Mouse (Mus musculus) stomach, embryonic 14.5 days (tissue): Measurements from ENCODE around the gene Elane. TPM values are rescaled to one million over a fixed set of nuclear protein-coding genes. Genes with fewer than 3 reads are reported as not detected.

ENCODE experiments used
- ATAC-seq: fragments of 200-750 bp; cut with Nextera tagmentation; 2 replicates; pipeline ENCODE4 v1.8.0; 2017; ENCODE audit warnings: low read depth, moderate TSS enrichment; ENCODE audit not compliant: insufficient number of reproducible peaks, insufficient read depth, low FRiP score
- H3K27ac ChIP-seq: fragments of 300-500 bp; sonication (generic); 2 replicates; pipeline ENCODE4 v1.5.1; 2014; ENCODE audit warnings: mild to moderate bottlenecking, low read length, moderate library complexity, mixed read lengths
- H3K27me3 ChIP-seq: fragments of 300-500 bp; sonication (generic); 2 replicates; pipeline ENCODE4 v1.6.1; 2014; ENCODE audit warnings: low read length, control low read depth, mixed read lengths; ENCODE audit not compliant: control insufficient read depth, insufficient read depth
- H3K36me3 ChIP-seq: fragments of 300-500 bp; sonication (generic); 2 replicates; pipeline ENCODE4 v1.6.1; 2014; ENCODE audit warnings: mild to moderate bottlenecking, control low read depth, low read length, moderate library complexity, mixed read lengths; ENCODE audit not compliant: control insufficient read depth, insufficient read depth
- H3K4me1 ChIP-seq: fragments of 300-500 bp; sonication (generic); 2 replicates; pipeline ENCODE4 v1.6.1; 2014; ENCODE audit warnings: low read length, control low read depth, mixed read lengths; ENCODE audit not compliant: control insufficient read depth, insufficient read depth
- H3K4me2 ChIP-seq: fragments of 300-500 bp; sonication (generic); replicated peaks from 2 replicates; pipeline ENCODE4 v1.6.1; 2014; ENCODE audit warnings: low read depth, low read length, control low read depth
- H3K4me3 ChIP-seq: fragments of 300-500 bp; sonication (generic); 2 replicates; pipeline ENCODE4 v1.5.1; 2014; ENCODE audit warnings: low read depth, low read length, control low read depth
- H3K9ac ChIP-seq: fragments of 300-500 bp; sonication (generic); replicated peaks from 2 replicates; pipeline ENCODE4 v1.6.1; 2014; ENCODE audit warnings: low read depth, mild to moderate bottlenecking, control low read depth, low read length, moderate library complexity, mixed read lengths
- H3K9me3 ChIP-seq: fragments of 300-500 bp; sonication (generic); 2 replicates; pipeline ENCODE4 v1.6.1; 2016; ENCODE audit warnings: low read depth, low read length, control low read depth; ENCODE audit not compliant: control insufficient read depth
- WGBS: fragments of 180-500 bp; shearing (Covaris S2); extraction: QIAGEN DNeasy Blood & Tissue Kit; methylation state at CpG from one replicate; pipeline ENCODE4 v1.1.7; 2014; 5-methylcytosine and 5-hydroxymethylcytosine counted together
- polyA plus RNA-seq: library from polyadenylated mRNA; unstranded; fragments of >200 nt; fragmentation: Nextera tagmentation; extraction: Ambion mirVana; gene quantifications from 2 replicates; pipeline ENCODE4 v1.2.1, GENCODE M21; 2014

The Elane gene
- polyA plus RNA-seq, 1 experiment from 2014 or later, result 3.3 TPM

DNA sequence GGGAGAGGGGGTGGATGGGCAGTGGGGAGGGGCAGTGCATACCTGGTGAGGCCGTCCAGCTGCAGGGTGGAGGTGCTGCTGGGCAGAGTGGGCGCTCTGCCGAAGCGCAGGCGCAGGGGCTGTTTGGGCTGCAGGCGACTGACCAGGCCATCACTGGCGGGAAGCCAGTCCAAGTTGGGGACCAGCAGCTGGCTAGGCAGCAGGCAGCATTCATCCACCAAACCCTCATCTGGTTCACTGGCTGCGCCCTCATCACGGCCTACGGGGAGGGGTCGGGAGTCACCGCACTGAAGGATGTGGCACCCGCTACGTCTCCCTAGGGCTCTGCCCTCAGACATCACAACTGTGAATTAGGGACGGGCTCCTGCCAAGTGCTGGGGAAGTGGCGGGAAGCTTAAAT, 10.3 kb downstream of the Elane start:
- WGBS, result 92% methylated on average over 16 of the region's 16 CpGs
- no peaks in the 10 kb centered on the region for H3K27me3 ChIP-seq

GRCm38 (mm10) chr10:79896814-79897213, 10.8 kb downstream of the Elane start:
- Histone ChIP-seq H3K36me3 (peaks cover 42% of the 10 kb centered on the region), H3K9ac (no peak overlapping the region), H3K4me1 (no peaks in the 10 kb centered on the region), H3K27ac (no peak overlapping the region), H3K27me3 (no peaks in the 10 kb centered on the region), H3K9me3 (no peaks in the 10 kb centered on the region), H3K4me2 (no peak overlapping the region), H3K4me3 (no peak overlapping the region)
- no peak for ATAC-seq
- WGBS, result 86% methylated on average over 13 of the region's 13 CpGs

More for the DNA sequence above, 10.3 kb downstream of the Elane start:
- no peak for ATAC-seq
- peaks cover 37% of the 10 kb centered on the region for H3K36me3 ChIP-seq
- H3K4me2 ChIP-seq, result no peak overlapping the region
- no peaks in the 10 kb centered on the region for H3K4me1 ChIP-seq
- H3K9me3 ChIP-seq, result no peaks in the 10 kb centered on the region
- H3K4me3 ChIP-seq, result no peak overlapping the region
- H3K27ac ChIP-seq, result no peak overlapping the region
- H3K9ac ChIP-seq, result no peak overlapping the region

DNA sequence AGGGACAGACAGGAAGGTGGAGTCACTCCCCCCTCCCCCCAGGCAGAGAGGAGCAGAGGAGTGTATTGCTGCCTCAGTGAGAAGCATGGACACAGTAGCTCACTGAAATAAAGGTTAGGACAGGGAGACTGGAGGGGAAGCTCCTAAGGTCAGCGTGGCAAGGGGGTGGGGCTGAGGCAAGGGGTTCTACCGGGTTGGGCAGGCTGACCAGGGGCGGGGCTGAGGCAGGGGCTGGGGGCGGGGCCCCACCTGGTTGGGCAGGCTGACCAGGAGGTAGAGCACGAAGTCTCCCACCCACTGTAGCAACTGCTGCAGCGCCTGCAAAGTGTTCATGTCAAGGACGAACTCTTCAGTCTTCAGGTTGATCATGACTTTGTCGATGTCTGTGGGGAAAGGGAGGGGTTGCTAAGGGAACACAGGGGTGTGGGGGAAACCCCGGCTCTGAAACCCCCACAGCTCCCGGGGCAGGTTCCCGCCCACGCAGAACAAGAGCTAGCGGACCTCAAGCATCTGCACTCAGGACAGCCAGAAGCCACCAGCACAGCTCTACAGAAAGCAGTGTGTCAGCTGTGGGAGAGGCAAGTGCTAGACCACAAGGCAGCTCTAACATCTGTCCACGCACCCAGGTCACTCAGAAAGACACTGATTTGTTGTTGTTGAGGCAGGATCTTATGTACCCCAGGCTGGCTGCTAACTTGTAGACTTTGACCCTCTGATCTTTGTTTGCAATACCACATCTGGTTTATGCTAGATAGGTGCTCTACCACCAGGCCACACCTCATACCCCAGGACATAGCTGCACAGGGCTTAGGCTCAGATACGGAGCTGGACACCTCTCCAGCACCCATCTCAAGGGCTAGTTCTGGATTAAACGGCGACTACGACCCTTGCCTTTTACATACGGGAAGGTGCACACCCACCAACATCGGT, 11.5 kb downstream of the Elane start:
- no peak overlapping the region for H3K4me2 ChIP-seq
- H3K27ac ChIP-seq, result no peak overlapping the region
- no peaks in the 10 kb centered on the region for H3K27me3 ChIP-seq
- no peaks in the 10 kb centered on the region for H3K4me1 ChIP-seq
- H3K9me3 ChIP-seq, result no peaks in the 10 kb centered on the region
- H3K9ac ChIP-seq, result no peak overlapping the region
- ATAC-seq, result no peak
- 47% methylated on average over 20 of the region's 20 CpGs for WGBS
- no peak overlapping the region for H3K4me3 ChIP-seq
- H3K36me3 ChIP-seq, result peaks cover 46% of the 10 kb centered on the region

- no peak for ATAC-seq
Measured at GRCm38 (mm10) chr10:79900951-79901410, 14.9 kb downstream of the Elane start.

DNA sequence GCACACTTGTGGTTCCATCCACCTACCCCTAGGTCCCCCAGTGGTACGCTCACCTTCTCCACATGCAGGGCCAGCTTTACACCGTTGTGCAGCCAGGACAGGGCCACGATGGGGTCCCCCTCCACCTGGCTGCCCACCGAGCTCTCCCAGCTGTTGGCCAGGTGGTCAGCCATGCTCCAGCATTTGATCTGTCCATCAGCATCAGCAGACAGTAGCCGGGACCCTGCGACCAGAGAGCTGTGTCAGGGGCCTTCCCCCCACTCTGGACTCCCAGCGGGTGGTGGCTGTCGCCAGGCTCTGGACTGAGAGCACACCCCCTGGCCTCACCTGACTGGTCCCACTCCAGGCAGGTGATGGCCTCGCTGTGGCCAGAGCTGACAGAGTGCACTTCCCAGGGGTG, 20.7 kb downstream of the Elane start:
- H3K9me3 ChIP-seq, result no peaks in the 10 kb centered on the region
- H3K4me1 ChIP-seq, result peaks cover 4% of the 10 kb centered on the region; the same call in 1 of the 2 replicates
- H3K4me3 ChIP-seq, result no peak overlapping the region
- H3K4me2 ChIP-seq, result no peak overlapping the region
- WGBS, result 92% methylated on average over 9 of the region's 9 CpGs
- H3K9ac ChIP-seq, result no peak overlapping the region
- no peak for ATAC-seq
- H3K27ac ChIP-seq, result no peak overlapping the region
- H3K27me3 ChIP-seq, result no peaks in the 10 kb centered on the region
- peaks cover 43% of the 10 kb centered on the region for H3K36me3 ChIP-seq

More at GRCm38 (mm10) chr10:79900951-79901410, 14.9 kb downstream of the Elane start:
- peaks cover 58% of the 10 kb centered on the region for H3K36me3 ChIP-seq
- no peaks in the 10 kb centered on the region for H3K27me3 ChIP-seq
- no peak overlapping the region for H3K4me3 ChIP-seq
- no peak overlapping the region for H3K4me2 ChIP-seq
- WGBS, result 64% methylated on average over 2 of the region's 2 CpGs
- H3K9ac ChIP-seq, result no peak overlapping the region
- H3K27ac ChIP-seq, result no peak overlapping the region
- no peaks in the 10 kb centered on the region for H3K4me1 ChIP-seq
- no peaks in the 10 kb centered on the region for H3K9me3 ChIP-seq

DNA sequence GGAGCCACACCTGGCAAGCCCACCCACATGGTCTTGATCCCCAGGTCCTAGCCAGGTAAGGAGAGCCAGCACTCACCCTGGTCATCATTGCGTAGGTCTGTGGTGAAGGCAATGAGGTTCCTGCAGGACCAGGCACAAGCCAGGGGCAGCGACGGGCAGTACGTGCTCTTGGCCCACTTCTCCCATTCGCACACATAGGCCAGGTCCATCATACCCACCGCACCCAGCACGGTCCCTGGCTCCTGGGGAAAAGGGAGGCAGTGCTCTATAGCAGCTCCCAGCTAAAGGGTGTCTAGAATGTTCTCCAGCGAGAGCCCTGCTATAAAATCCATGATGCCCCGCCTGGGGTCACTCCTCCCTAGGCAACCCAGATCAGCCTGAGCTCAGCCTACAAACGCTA, 21.4 kb downstream of the Elane start:
- peaks cover 4% of the 10 kb centered on the region; the same call in 1 of the 2 replicates for H3K4me1 ChIP-seq
- H3K4me2 ChIP-seq, result no peak overlapping the region
- no peak overlapping the region for H3K4me3 ChIP-seq
- 90% methylated on average over 10 of the region's 10 CpGs for WGBS
- H3K27me3 ChIP-seq, result no peaks in the 10 kb centered on the region
- no peak overlapping the region; the same call in 1 of the 2 replicates for H3K9ac ChIP-seq
- no peaks in the 10 kb centered on the region for H3K9me3 ChIP-seq
- ATAC-seq, result no peak
- no peak overlapping the region for H3K27ac ChIP-seq
- peaks cover 46% of the 10 kb centered on the region for H3K36me3 ChIP-seq

DNA sequence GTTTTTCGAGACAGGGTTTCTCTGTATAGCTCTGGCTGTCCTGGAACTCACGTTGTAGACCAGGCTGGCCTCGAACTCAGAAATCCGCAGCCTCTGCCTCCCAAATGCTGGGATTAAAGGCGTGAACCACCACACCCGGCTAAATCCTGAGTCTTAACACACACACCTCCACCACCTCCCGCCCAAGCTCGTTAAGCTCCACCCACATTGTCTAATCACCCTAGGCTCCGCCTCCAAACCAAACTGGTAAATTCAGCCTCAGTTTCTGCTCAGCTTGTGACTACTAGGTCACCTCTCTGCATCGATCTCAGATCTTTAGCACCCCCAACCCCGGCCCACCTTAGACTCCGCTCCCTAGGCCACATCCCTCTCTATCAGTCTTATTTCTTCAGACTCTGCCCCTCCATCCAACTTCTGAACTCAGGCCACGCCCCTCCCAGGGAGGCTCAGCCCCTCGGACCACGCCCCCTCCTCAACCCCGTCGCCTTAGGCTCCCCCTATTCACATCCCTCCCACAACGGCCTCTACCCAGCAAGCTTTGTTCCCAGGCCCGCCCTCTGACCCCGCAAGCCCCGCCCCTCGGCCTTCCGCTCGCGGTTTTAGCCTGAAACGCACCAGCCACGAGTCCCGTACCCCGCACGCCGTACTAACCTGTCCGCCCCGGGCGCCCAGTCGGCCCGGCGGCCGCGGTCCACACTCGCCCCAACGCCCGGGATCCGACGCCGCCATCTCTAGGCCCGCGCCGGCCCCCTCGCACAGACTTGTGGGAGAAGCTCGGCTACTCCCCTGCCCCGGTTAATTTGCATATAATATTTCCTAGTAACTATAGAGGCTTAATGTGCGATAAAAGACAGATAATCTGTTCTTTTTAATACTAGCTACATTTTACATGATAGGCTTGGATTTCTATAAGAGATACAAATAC, 22.4 kb downstream of the Elane start, which contains the start of gene Med16:
TSS of gene Med16 (minus strand) at position 757 of the 925 bp plus-strand sequence.
- Histone ChIP-seq H3K4me3 (peak within 1 kb of the TSS; percentile 37), H3K27me3 (no peaks in the 10 kb centered on the region), H3K9ac (peak within 1 kb of the TSS; percentile 45), H3K4me2 (peak within 1 kb of the TSS; percentile 28), H3K36me3 (peaks cover 42% of the 10 kb centered on the region), H3K27ac (peak within 1 kb of the TSS; percentile 78), H3K4me1 (peaks cover 4% of the 10 kb centered on the region; the same call in 1 of the 2 replicates), H3K9me3 (no peaks in the 10 kb centered on the region)
- peak; percentile 96 for ATAC-seq
- 1% methylated on average over 52 of the region's 52 CpGs for WGBS
